Mouse (Mus musculus): Measurements from ENCODE around the gene Aqp12. TPM values are rescaled to one million over a fixed set of nuclear protein-coding genes. Genes with fewer than 3 reads are reported as not detected.

The Aqp12 gene
- total RNA-seq, 2 experiments from 2014 or later: not detected

DNA sequence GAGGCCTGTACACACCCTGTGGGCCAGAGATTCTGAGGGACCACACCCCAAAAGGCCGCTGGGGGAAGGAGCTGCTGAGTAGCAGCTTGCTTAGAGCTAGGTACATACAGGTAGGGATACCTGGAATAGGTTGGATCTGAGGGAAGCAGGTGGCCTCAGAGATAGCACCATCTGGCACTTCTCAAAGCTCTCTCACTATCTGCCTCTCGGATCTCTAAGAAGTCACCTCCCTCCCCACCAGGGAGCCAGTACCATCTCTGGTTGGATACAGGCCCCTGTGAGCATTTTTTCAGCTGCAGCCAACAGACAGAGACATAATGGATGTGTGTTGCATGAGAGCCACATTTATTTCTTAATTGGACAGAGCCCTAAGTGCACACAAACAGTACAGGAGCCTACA, 9.0 kb downstream of the Aqp12 start:
- DNase-seq: no peak

DNA sequence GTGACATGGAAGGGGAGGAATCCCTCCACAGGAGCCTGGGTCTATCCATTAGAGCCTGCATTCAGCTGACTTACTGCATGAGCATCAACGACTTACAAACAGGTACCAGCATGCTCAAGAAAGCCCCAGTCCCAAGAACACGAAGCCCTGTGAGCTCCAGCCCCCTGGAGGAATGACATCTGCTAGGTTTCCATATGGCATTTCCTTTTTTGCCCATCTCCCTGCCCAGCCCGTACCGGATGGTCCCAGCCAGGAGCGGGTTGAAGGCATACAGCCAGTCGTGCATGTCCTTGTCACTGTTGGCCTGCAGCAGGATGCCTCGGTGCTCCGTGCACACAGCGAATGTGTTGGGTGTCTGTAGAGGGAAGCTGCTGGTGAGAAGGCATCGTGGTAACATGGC, 12.6 kb downstream of the Aqp12 start:
- DNase-seq: no peak

DNA sequence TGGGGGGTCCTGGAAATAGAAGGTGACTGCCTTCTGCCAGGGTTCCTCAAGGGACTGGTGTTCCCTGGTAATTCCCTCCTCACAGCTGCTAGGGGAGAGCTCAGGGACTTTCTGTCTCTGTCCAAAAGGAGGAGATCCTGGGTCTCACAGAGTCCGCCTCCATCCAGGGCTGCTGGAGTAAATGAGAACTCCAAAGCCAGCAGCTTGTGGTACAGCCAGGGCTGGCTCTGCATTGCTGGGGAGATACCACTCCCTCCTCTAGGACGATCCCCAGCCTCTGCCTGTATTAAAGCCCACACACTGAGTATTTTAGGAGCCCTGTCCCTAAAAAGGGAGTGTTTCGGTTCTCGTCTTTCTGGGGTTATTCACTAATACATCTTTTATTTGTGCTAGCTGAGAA, 14.5 kb downstream of the Aqp12 start:
- DNase-seq: no peak

DNA sequence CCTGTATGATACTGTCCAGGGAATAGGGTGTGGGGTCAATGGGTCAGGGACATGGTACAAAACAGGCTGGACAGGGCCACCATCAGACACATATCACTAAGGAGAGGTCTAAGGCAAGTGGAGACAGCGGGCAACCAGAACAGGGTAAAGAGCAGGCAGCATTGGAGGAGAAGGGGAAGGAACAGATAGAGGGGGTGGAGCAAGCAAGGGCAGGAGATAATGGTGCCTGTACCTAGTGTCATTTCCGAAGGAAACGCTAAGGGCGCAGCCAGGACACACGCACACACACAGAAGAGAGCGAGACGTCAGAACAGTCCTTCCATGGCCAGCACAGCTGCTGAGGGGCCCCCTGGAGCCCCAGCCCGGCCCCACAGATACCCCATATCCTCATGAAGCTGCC, 20.5 kb downstream of the Aqp12 start:
- DNase-seq: no peak

DNA sequence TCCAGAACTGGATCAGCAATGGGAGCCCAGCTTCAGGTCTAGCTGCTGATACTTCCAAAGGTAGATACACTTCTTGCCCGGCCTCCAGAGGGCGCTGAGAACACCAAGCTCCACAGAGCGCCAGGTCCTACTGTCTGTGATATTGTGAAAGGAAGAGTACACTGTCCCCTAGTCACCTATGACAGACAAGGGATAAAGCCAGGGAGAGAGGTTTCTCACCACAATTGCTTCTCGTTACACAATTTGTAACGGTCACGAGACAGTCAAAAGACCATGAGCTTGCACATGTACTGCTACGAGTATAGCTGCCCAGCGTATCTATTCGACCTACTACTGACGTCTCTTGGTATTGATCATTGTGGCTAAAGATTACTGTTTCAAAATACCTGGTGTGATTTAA, 23.3 kb downstream of the Aqp12 start:
- no peak for DNase-seq

DNA sequence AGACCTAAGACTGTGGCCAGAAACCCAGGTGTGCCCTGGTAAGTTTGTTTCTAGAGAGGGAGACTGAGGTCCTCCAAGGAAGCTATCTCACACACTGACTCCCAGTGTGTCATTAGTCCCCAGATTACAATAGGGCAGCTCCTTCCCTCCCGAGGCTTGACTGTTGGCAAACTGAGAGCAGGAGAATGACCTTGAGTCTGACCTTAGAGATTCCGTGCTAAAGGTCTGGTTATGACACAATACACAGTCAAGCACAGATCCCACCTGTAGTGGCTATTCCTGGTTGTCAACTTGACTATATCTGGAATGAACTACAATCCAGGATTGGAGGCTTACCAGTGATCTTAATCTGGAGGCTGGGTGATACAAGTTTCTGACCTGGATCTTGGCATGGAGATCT, 23.9 kb downstream of the Aqp12 start:
- no peak for DNase-seq

DNA sequence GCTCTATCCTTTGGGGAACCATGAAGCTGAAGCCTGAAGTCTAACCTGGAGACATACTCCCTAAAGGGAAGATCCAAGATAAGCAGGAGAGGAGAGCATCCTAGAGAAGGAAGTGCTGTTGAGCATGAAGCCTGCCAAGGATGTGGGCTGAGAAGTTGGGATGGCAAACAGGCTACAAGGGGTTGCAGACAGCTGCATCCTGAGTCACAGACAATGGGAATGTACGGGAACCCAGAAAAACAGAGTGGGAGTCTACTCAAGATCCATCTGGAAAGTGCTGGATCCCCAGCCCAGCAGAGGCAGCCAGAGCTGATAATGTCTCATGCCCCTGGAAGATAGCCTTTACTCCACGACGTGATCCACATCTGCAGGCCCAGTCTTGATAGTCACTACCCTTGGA, 25.1 kb downstream of the Aqp12 start:
- DNase-seq: no peak

DNA sequence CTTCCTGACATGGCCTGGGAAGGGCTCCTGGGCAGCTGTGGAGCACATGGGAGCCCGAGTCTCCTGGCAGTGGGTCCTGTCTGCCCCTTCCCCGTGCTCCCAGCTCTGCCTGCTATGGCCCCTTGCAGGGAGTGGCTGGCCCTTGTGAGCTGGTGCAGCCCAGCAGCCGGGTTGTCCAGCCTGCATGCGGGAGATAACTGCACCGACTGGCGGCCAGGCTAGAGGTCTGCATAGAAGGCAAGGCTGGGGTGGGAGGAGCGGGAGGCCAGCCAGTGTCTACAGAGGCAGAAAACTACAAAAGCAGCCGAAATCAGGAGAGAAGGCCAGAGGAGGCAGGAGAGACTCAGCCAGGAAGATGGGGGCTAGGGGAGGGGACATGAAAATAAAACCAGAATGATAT, 27.9 kb downstream of the Aqp12 start:
- DNase-seq: no peak

DNA sequence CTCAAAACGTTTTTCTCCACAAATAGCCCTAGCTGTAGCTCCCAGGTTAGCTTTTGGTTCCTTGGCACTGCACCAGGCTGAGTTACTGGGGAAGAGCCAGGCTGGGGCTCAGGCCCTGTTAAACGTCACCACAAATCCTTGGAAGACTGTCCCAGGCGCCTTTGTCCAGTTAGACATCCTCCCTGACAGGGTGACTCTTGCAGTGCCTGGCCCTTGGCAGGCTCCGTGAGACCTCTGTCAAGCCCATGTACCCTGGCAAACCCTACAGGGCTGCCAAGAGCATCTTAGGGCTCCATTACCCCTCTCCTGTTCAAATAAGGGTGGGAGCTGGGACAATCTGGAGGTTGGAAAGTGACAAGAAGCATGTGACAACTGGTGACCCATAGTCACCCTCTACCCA, 29.8 kb downstream of the Aqp12 start:
- no peak for DNase-seq

DNA sequence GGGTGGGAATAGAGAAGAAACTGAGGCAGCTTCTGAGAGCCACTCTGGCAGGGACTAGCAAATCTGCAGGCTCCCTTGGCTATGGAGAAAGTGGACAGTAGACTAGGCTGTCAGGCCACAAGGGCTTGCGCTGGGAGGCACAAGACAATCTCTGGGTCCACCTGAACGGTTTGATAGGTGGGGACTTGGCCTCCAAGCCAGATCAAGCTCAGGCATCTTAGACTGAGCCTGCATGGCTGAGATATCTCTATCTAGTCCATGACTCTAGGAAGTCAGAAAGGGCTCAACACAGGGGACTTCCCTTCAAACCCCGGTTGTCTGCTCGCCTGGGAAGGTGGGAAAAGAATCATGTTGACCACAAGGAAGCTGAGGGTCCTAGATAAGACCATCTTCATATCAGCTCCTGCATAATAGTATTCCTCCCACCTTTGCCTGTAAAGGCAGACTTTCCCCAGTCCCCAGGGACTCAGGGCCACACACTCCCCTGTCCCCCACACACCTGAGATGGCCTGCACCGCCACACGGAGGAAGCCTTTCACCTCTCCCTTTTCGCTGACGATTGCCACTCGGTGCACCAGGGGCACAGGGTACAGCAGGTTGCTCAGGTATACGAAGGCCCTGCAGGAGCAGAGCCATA, 40.1 kb downstream of the Aqp12 start:
- DNase-seq: no peak

DNA sequence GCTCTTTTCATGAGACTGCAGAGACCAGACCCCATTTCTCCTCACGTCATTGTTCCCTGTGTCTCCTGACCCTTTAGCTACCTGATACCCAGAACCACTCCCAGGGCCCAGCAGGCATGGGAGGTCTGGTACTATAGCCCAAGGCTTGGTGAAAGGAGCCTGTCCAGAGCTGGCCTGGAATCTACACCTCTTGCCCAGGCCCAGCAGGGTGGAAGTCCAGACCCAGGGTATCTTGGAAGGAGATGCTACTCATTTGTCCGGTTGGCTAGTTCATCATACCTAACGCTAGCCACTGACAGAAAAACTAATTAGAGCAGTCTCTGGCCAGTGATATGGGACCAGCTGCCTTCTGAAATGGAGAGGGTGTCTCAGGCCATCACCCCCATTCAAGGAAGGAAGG, 43.9 kb downstream of the Aqp12 start:
- DNase-seq: no peak

DNA sequence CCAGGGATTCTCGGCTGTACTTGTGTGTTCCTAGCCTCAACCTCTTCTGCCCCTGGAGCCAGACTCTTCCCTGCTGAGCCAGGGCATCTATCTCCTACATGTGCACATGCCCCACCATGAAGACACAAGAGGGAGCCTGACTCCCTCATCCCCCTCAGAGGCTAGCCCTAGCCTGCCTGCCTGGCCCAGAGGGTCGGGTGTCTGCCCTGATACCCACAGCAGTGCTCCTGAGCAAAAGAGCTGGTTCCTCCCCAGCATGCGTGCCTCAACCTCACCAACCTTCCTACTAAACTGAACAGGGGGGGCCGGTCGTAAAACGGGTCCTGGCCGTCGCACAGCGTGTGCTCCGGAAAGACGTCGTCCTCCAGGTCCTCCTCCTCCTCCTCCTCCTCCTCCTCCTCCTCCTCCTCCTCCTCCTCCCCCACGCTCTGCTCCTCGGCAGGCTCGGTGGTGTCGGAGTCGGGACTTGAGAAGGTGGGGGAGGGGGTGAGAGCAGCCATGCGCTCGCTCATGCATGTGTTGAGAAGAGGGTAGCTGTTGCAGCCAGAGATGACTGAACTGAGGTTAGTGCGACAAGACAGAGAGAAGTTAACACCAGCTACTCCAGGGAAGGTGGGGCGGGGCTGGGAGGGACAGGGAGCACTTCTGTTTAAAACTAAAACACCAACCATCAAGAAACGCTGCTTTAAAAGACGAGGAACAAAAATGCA, 45.1 kb downstream of the Aqp12 start:
- DNase-seq: no peak

Other genes with a start within 250 kb of the Aqp12 start
- 100 to 1,000 TPM; 276 to 282 TPM for gene Gpc1, start 174.7 kb upstream of the Aqp12 start, total RNA-seq (2021)
- under 1 TPM; 0.27 to 0.28 TPM for gene Ankmy1, start 103.4 kb upstream of the Aqp12 start, total RNA-seq (2021)
- gene Dusp28, start 99.4 kb upstream of the Aqp12 start, total RNA-seq (2021): 10 to 100 TPM; 21.6 to 25.5 TPM
- 10 to 100 TPM; 61.4 to 62.3 TPM for gene Rnpepl1, start 95.6 kb upstream of the Aqp12 start, total RNA-seq (2021)
- 1 to 10 TPM; 5.5 to 7.9 TPM for gene Capn10, start 72.0 kb upstream of the Aqp12 start, total RNA-seq (2021)
- under 1 TPM; 0.12 to 0.56 TPM for gene Gpr35, start 55.5 kb upstream of the Aqp12 start, total RNA-seq (2021)
- 1 to 10 TPM; 4.7 to 6.3 TPM for gene Kif1a, start 95.6 kb downstream of the Aqp12 start, total RNA-seq (2021)
- under 1 TPM in 1 of 2 experiments, not detected in 1; 0.23 TPM for gene Agxt, start 128.9 kb downstream of the Aqp12 start, total RNA-seq (2021)
- not detected for gene 2310007B03Rik, start 154.6 kb downstream of the Aqp12 start, total RNA-seq (2021)
- under 1 TPM in 1 of 2 experiments, not detected in 1; 0.05 TPM for gene Crocc2, start 162.4 kb downstream of the Aqp12 start, total RNA-seq (2021)
- gene Sned1, start 229.5 kb downstream of the Aqp12 start, total RNA-seq (2021): 1 to 10 TPM; 5.9 to 9.7 TPM